Mouse (Mus musculus): ENCODE measurements around the gene Vmn2r68.

Vmn2r68 gene

GRCm38 (mm10) chr7:85237683-85238082 is at the start of gene Vmn2r68:
Gene Vmn2r68, minus strand, starts transcription at chr7:85237783.
- no peak for DNase-seq (ENCODE audit: low read depth)

All from c-Kit-positive CD71-negative TER-119-negative erythroid progenitor cells, embryonic 14.5 days (primary cell).